Mouse (Mus musculus) lung, postnatal 0 days (tissue): ENCODE measurements around the gene Wscd2. TPM values are rescaled to one million over a fixed set of nuclear protein-coding genes. Genes with fewer than 3 reads are reported as not detected.

ENCODE experiments used
- ATAC-seq: fragments of 200-750 bp; cut with Nextera tagmentation; 2 replicates; pipeline ENCODE4 v1.8.0; 2017; ENCODE audit warnings: moderate library complexity
- DNase-seq: peaks from one replicate; pipeline ENCODE4 v3.0.0-alpha.2; 2016; ENCODE audit warnings: low spot score
- H3K27ac ChIP-seq: fragments of 300-500 bp; sonication (generic); 2 replicates; pipeline ENCODE4 v1.5.1; 2014; ENCODE audit warnings: antibody characterized with exemption, mild to moderate bottlenecking, low read length, mixed read lengths
- H3K27me3 ChIP-seq: fragments of 300-500 bp; sonication (generic); replicated peaks from 2 replicates; pipeline ENCODE4 v1.6.1; 2014; ENCODE audit warnings: low read length, mixed read lengths; ENCODE audit not compliant: insufficient read depth
- H3K36me3 ChIP-seq: fragments of 300-500 bp; sonication (generic); 2 replicates; pipeline ENCODE4 v1.6.1; 2014; ENCODE audit warnings: low read length, mixed read lengths; ENCODE audit not compliant: insufficient read depth
- H3K4me1 ChIP-seq: fragments of 300-500 bp; sonication (generic); 2 replicates; pipeline ENCODE4 v1.6.1; 2014; ENCODE audit warnings: antibody characterized with exemption, low read depth, low read length, mixed read lengths; ENCODE audit not compliant: insufficient read depth
- H3K4me2 ChIP-seq: fragments of 300-500 bp; sonication (generic); replicated peaks from 2 replicates; pipeline ENCODE4 v1.6.1; 2014; ENCODE audit warnings: low read depth, mild to moderate bottlenecking, low read length, moderate library complexity, mixed read lengths
- H3K4me3 ChIP-seq: fragments of 300-500 bp; sonication (generic); 2 replicates; pipeline ENCODE4 v1.5.1; 2014; ENCODE audit warnings: low read depth, low read length
- H3K9ac ChIP-seq: fragments of 300-500 bp; sonication (generic); replicated peaks from 2 replicates; pipeline ENCODE4 v1.6.1; 2014; ENCODE audit warnings: low read depth, mild to moderate bottlenecking
- H3K9me3 ChIP-seq: fragments of 300-500 bp; sonication (generic); 2 replicates; pipeline ENCODE4 v1.6.1; 2016; ENCODE audit warnings: low read length, mixed read lengths
- CTCF ChIP-seq: IDR thresholded peaks from 2 replicates; pipeline ENCODE4 v1.5.1; 2016; ENCODE audit warnings: antibody characterized with exemption, mild to moderate bottlenecking
- EP300 ChIP-seq: IDR thresholded peaks from 2 replicates; pipeline ENCODE4 v1.6.1; 2016; ENCODE audit warnings: antibody characterized with exemption, mild to moderate bottlenecking, control low read depth
- WGBS: fragments of 180-500 bp; shearing (Covaris S2); extraction: QIAGEN DNeasy Blood & Tissue Kit; methylation state at CpG from one replicate; pipeline ENCODE4 v1.1.7; 2014; 5-methylcytosine and 5-hydroxymethylcytosine counted together
- polyA plus RNA-seq: library from polyadenylated mRNA; unstranded; fragments of >200 nt; fragmentation: Nextera tagmentation; extraction: Ambion mirVana; gene quantifications from 2 replicates; pipeline ENCODE4 v1.2.1, GENCODE M21; 2015

The Wscd2 gene
- polyA plus RNA-seq, 1 experiment from 2014 or later, result 2.7 TPM

- Histone ChIP-seq H3K4me3 (no peak overlapping the region), H3K4me2 (no peak overlapping the region), H3K36me3 (no peaks in the 10 kb centered on the region), H3K9ac (no peak overlapping the region), H3K9me3 (no peaks in the 10 kb centered on the region), H3K27me3 (no peaks in the 10 kb centered on the region), H3K27ac (peak overlapping the region; percentile 83; the same call in 1 of the 2 replicates), H3K4me1 (0 out of 2 replicates have a peak, but pooled peaks cover 4% of the 10 kb centered on the region)
- TF ChIP-seq EP300 (peak; percentile 97), CTCF (no peak)
- ATAC-seq (peak; percentile 86), DNase-seq (peak; percentile 96)
- WGBS, result 59% methylated on average over 12 of the region's 12 CpGs
Observed at GRCm38 (mm10) chr5:113611771-113612233, 121.7 kb downstream of the Wscd2 start.

GRCm38 (mm10) chr5:113618716-113619115 lies 128.6 kb downstream of the Wscd2 start:
- TF ChIP-seq EP300, result no peak
- TF ChIP-seq CTCF, result no peak
- ATAC-seq, result no peak
- no peak overlapping the region for H3K9ac ChIP-seq
- no peak overlapping the region for H3K4me2 ChIP-seq
- no peaks in the 10 kb centered on the region for H3K36me3 ChIP-seq
- whole genome bisulfite sequencing, result 84% methylated on average over 4 of the region's 4 CpGs
- no peaks in the 10 kb centered on the region for H3K27me3 ChIP-seq
- H3K9me3 ChIP-seq, result no peaks in the 10 kb centered on the region
- DNase-seq, result no peak
- peaks cover under 1% of the 10 kb centered on the region; the same call in 1 of the 2 replicates for H3K4me1 ChIP-seq
- H3K4me3 ChIP-seq, result no peak overlapping the region
- no peak overlapping the region for H3K27ac ChIP-seq

- no peak for TF ChIP-seq CTCF
- TF ChIP-seq EP300, result no peak
- WGBS, result 73% methylated on average over 1 of the region's 1 CpGs
Observed at GRCm38 (mm10) chr5:113619151-113619550, 129.0 kb downstream of the Wscd2 start.

GRCm38 (mm10) chr5:113620130-113620716 lies 130.1 kb downstream of the Wscd2 start:
- Histone ChIP-seq H3K4me3 (no peak overlapping the region), H3K9me3 (no peaks in the 10 kb centered on the region), H3K27ac (no peak overlapping the region), H3K9ac (no peak overlapping the region), H3K4me2 (no peak overlapping the region), H3K27me3 (no peaks in the 10 kb centered on the region), H3K4me1 (peaks cover 4% of the 10 kb centered on the region; the same call in 1 of the 2 replicates), H3K36me3 (no peaks in the 10 kb centered on the region)
- DNase-seq, result no peak
- TF ChIP-seq CTCF (no peak), EP300 (no peak)
- WGBS, result 63% methylated on average over 16 of the region's 16 CpGs
- ATAC-seq, result peak; percentile 51

More at GRCm38 (mm10) chr5:113619151-113619550, 129.0 kb downstream of the Wscd2 start:
- Histone ChIP-seq H3K4me2 (no peak overlapping the region), H3K9me3 (no peaks in the 10 kb centered on the region), H3K4me1 (peaks cover 4% of the 10 kb centered on the region; the same call in 1 of the 2 replicates), H3K27me3 (no peaks in the 10 kb centered on the region), H3K36me3 (no peaks in the 10 kb centered on the region), H3K27ac (no peak overlapping the region), H3K9ac (no peak overlapping the region), H3K4me3 (no peak overlapping the region)
- DNase-seq (no peak), ATAC-seq (no peak)

- TF ChIP-seq EP300, result no peak
- TF ChIP-seq CTCF, result no peak
- Histone ChIP-seq H3K36me3 (no peaks in the 10 kb centered on the region), H3K4me1 (peaks cover 6% of the 10 kb centered on the region; the same call in 1 of the 2 replicates), H3K4me3 (no peak overlapping the region), H3K9me3 (no peaks in the 10 kb centered on the region), H3K4me2 (no peak overlapping the region), H3K27ac (no peak overlapping the region), H3K27me3 (no peaks in the 10 kb centered on the region), H3K9ac (no peak overlapping the region)
- 49% methylated on average over 7 of the region's 7 CpGs for WGBS
- ATAC-seq (no peak), DNase-seq (no peak)
Observed at GRCm38 (mm10) chr5:113620999-113621398, 130.9 kb downstream of the Wscd2 start.

- peaks cover 6% of the 10 kb centered on the region; the same call in 1 of the 2 replicates for H3K4me1 ChIP-seq
- TF ChIP-seq CTCF (no peak), EP300 (no peak)
- no peak overlapping the region; the same call in 1 of the 2 replicates for H3K27ac ChIP-seq
- H3K9ac ChIP-seq, result no peak overlapping the region
- no peak for ATAC-seq
- no peak for DNase-seq
- no peak overlapping the region for H3K4me2 ChIP-seq
- H3K9me3 ChIP-seq, result no peaks in the 10 kb centered on the region
- H3K27me3 ChIP-seq, result no peaks in the 10 kb centered on the region
- WGBS, result 26% methylated on average over 1 of the region's 2 CpGs
- no peaks in the 10 kb centered on the region for H3K36me3 ChIP-seq
- H3K4me3 ChIP-seq, result no peak overlapping the region
Observed at GRCm38 (mm10) chr5:113623052-113623451, 132.9 kb downstream of the Wscd2 start.
